Mouse (Mus musculus): ENCODE measurements around the gene Cbx8. TPM values are rescaled to one million over a fixed set of nuclear protein-coding genes. Genes with fewer than 3 reads are reported as not detected.

The Cbx8 gene
- polyA plus RNA-seq (2015; fragmentation: Nextera tagmentation; extraction: Ambion mirVana), result 4.6 and 5.1 TPM in 2 replicates

DNA sequence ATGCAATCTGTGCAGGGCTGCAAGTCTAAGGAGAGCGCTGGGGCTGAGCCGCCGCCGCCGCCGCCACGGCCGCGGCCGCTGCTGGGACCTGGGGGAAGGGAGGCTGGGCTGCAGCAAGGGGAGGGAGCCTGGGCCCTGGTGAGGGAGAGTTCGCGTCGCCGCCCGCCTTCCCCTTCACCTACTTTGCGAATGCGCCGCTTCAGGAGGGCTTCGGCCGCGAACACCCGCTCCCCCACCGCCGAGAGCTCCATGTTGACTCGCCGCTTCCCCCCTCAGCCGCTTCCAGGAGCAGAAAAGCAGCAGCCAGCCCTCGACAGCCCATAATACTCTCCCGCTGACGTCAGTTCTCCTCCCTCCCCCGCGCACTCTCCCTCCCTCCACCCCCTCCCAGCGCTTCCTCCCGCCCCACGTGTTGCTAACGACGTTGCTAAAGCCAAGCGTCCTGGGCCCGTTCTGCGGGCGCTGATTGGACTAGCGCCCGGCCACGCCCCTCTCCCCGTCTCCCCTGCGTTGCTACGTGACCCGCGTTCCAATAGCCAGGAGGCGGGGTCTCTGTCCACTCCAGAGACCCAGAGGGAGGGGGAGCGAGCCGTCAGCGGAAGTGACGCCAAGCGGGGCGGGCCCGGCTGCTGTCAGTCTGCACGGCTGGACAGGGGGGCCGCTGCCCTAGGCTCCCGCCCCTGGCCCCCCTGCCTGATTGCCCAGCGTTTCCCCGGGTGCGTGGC is at the start of gene Cbx8:
TSS of gene Cbx8 (minus strand) at position 370 of the 725 bp plus-strand sequence.
- Histone ChIP-seq H3K36me3 (ENCODE audit: control insufficient read depth, insufficient read depth, low read length) (0 out of 2 replicates have a peak, but pooled peaks cover 2% of the 10 kb centered on the region), H3K4me1 (replicated peaks; ENCODE audit: control insufficient read depth, insufficient read depth) (peaks cover 3% of the 10 kb centered on the region), H3K27ac (replicated peaks) (peak within 1 kb of the TSS; percentile 75; the same call in 1 of the 2 replicates), H3K9ac (ENCODE audit: low read length) (peak within 1 kb of the TSS; percentile 73), H3K27me3 (ENCODE audit: control insufficient read depth, insufficient read depth, low read length) (peaks cover 27% of the 10 kb centered on the region; the same call in 1 of the 2 replicates), H3K4me3 (ENCODE audit: low read depth, low read length) (peak within 1 kb of the TSS; percentile 63), H3K9me3 (ENCODE audit: control insufficient read depth, low read length) (no peaks in the 10 kb centered on the region), H3K4me2 (replicated peaks; ENCODE audit: low read depth) (peak within 1 kb of the TSS; percentile 99)
- no peak for TF ChIP-seq EP300 (optimal IDR thresholded peaks at IDR 0.05)
- TF ChIP-seq CTCF (IDR thresholded peaks at IDR 0.05; ENCODE audit: low read depth), result no peak
- WGBS, result 0% methylated on average over 59 of the region's 63 CpGs
- DNase-seq (ENCODE audit: low spot score) (peak; percentile 100), ATAC-seq (ENCODE audit: low FRiP score, low TSS enrichment) (peak; percentile 95)

DNA sequence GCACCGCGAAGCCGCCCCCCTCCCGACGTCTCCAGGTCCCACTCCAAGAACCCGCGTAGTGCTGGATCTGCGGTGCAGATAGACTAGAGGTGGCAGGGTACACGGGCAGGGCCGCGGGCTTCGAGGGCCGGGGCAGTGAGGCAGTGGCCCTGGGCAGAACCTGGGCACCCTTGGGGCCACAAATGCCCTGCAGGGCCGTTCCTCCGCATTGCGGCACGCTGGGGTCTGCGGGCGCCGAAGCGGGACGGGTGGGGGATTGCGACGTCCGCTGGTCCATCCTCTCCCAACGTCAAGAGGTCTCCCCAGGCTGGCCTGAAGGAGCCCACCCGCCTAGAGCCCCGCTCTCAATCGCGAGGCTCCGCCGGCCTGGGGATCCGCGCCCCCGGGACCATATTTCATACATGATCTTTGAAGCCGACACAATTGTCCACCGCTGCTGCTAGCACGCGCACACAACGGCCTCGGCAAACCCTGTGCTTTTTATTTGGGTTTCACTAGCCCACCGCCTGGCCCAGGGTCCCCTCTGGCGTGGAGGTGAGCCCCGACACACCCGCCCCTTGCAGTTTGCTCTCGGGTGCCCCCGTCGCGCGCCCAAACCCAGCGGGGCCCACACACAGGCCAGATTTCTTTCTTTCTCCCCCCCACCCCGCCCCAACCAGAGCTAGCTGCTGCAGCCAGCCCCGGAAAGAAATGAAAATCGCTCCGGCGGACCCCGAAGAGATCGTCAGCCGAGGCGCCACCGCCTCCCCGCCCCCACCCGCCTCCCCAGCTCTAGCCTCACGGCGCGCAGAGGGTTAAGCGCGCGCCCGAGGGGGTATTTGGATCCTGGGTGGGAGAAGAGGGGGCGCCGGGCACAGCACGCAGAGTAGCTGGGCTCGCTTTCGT is 49.5 kb upstream of the Cbx8 start:
- Histone ChIP-seq H3K4me3 (ENCODE audit: low read depth, low read length) (peak overlapping the region; percentile 49), H3K4me2 (replicated peaks; ENCODE audit: low read depth) (peak overlapping the region; percentile 99), H3K27ac (replicated peaks) (0 out of 2 replicates have a peak overlapping the region, but pooled peaks have one; percentile 45), H3K9ac (ENCODE audit: low read length) (peak overlapping the region; percentile 64), H3K36me3 (ENCODE audit: control insufficient read depth, insufficient read depth, low read length) (no peaks in the 10 kb centered on the region), H3K9me3 (ENCODE audit: control insufficient read depth, low read length) (no peaks in the 10 kb centered on the region), H3K4me1 (replicated peaks; ENCODE audit: control insufficient read depth, insufficient read depth) (peaks cover 11% of the 10 kb centered on the region), H3K27me3 (ENCODE audit: control insufficient read depth, insufficient read depth, low read length) (no peaks in the 10 kb centered on the region; the same call in 1 of the 2 replicates)
- under 1% methylated on average over 64 of the region's 75 CpGs for WGBS
- TF ChIP-seq EP300 (optimal IDR thresholded peaks at IDR 0.05) (no peak), CTCF (IDR thresholded peaks at IDR 0.05; ENCODE audit: low read depth) (no peak)
- ATAC-seq (ENCODE audit: low FRiP score, low TSS enrichment) (no peak), DNase-seq (ENCODE audit: low spot score) (no peak)

DNA sequence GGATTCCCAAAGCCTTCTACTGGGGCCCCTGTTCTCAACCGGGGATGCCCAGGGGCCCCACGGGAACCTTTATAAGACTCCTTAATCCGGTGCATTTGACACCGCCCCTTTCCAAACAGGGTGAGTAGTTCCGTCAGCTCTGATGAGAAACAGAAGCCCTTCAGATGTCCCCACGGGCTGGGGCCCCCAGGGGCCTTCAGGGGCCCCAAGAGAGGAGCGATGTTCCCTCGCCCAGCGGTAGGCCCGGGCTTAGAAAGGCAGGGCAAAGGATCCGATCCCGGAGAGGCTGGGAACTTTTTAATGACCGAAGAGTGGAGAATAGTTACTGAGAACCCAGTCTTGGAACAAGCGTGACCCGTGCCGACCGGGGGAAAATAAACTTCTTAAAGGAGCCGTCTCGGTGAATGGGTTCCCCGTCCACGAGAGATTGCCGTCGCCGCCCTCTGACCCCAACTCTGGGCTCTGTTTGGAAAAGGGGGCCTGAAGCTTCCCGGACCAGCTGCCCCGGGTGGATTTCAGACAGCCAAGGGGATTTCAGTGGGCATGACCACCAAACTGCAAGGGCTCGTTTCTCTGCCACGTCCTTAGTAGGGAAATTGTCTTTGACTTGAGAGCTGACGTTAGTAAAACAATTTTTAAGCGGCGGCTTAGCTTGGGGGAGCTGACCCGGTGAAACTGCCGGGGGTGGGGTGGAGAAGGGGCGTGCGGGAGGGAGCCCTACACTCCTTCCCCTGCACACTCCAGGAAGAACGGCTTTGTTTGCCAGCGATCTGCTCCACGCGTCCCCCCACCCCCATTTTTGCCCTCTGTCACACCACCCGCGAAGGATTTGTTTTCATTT is 48.7 kb upstream of the Cbx8 start:
- Histone ChIP-seq H3K9ac (ENCODE audit: low read length) (no peak overlapping the region; the same call in 1 of the 2 replicates), H3K36me3 (ENCODE audit: control insufficient read depth, insufficient read depth, low read length) (no peaks in the 10 kb centered on the region), H3K27ac (replicated peaks) (no peak overlapping the region), H3K9me3 (ENCODE audit: control insufficient read depth, low read length) (no peaks in the 10 kb centered on the region), H3K4me1 (replicated peaks; ENCODE audit: control insufficient read depth, insufficient read depth) (peaks cover 11% of the 10 kb centered on the region), H3K4me3 (ENCODE audit: low read depth, low read length) (peak overlapping the region; percentile 49), H3K4me2 (replicated peaks; ENCODE audit: low read depth) (peak overlapping the region; percentile 99), H3K27me3 (ENCODE audit: control insufficient read depth, insufficient read depth, low read length) (no peaks in the 10 kb centered on the region; the same call in 1 of the 2 replicates)
- ATAC-seq (ENCODE audit: low FRiP score, low TSS enrichment), result no peak
- TF ChIP-seq CTCF (IDR thresholded peaks at IDR 0.05; ENCODE audit: low read depth) (no peak), EP300 (optimal IDR thresholded peaks at IDR 0.05) (no peak)
- 3% methylated on average over 41 of the region's 41 CpGs for WGBS
- DNase-seq (ENCODE audit: low spot score), result no peak

DNA sequence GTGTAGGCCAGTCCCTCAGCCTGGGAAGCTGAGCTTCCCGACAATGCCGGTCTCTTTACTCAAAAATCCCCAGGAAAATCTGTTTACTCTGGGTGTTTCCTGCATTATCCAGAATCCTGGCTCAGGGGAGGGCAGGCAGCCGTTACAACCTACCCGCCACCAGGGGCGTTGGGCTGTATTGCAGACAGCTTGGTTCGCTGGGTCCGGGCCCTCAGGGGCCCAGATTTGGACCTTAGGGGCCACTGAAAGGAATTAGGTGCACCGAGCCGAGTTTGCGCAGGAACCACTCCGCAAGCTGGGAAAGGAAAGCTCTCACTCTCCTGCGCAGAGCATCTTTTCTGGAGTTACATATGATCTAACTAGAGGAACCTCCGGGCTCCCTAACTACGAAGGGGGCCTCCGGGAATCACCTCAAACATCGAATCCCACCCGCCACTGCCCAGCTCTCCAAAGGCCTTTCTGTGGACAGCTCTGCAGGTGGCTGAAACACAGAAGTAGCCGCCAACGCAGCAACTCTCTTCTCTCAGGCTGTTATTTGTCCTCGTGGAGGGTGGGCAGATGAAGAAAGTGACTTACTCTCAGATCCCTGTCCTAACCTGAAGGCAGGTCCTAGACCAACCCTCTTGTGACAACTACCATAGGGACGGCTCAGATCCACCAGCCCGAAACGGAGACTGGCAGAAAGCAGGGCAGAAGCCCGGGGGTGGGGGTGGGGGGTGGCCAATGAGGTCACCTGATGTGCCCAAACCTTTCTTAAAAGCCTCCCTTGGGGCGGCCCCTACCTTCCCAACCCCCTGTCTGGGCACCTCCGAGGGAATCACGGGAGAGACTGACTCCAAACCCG is 47.8 kb upstream of the Cbx8 start:
- H3K9ac ChIP-seq (ENCODE audit: low read length), result no peak overlapping the region
- no peak overlapping the region for H3K4me3 ChIP-seq (ENCODE audit: low read depth, low read length)
- no peaks in the 10 kb centered on the region for H3K9me3 ChIP-seq (ENCODE audit: control insufficient read depth, low read length)
- H3K27me3 ChIP-seq (ENCODE audit: control insufficient read depth, insufficient read depth, low read length), result no peaks in the 10 kb centered on the region; the same call in 1 of the 2 replicates
- no peak overlapping the region for H3K4me2 ChIP-seq (replicated peaks; ENCODE audit: low read depth)
- H3K4me1 ChIP-seq (replicated peaks; ENCODE audit: control insufficient read depth, insufficient read depth), result peaks cover 17% of the 10 kb centered on the region
- WGBS, result 7% methylated on average over 28 of the region's 28 CpGs
- no peak for TF ChIP-seq EP300 (optimal IDR thresholded peaks at IDR 0.05)
- TF ChIP-seq CTCF (IDR thresholded peaks at IDR 0.05; ENCODE audit: low read depth), result peak; percentile 67
- H3K27ac ChIP-seq (replicated peaks), result no peak overlapping the region
- H3K36me3 ChIP-seq (ENCODE audit: control insufficient read depth, insufficient read depth, low read length), result no peaks in the 10 kb centered on the region
- peak; percentile 64 for DNase-seq (ENCODE audit: low spot score)
- ATAC-seq (ENCODE audit: low FRiP score, low TSS enrichment), result no peak

All from stomach, postnatal 0 days (tissue).